Mouse (Mus musculus) ES-E14 (cell line): ENCODE measurements around the gene Klhl28.

Source experiments
- CHD2 ChIP-seq: IDR thresholded peaks from 2 replicates; pipeline ENCODE4 v1.6.1; 2014; ENCODE audit warnings: mild to moderate bottlenecking, low read depth, low read length, inconsistent platforms
- HCFC1 ChIP-seq: IDR thresholded peaks from 2 replicates; pipeline ENCODE4 v1.6.1; 2012; ENCODE audit warnings: low read length, inconsistent platforms, borderline replicate concordance; ENCODE audit not compliant: insufficient read depth
- MAFK ChIP-seq: IDR thresholded peaks from 2 replicates; pipeline ENCODE4 v1.6.1; 2014; ENCODE audit warnings: mild to moderate bottlenecking, low read depth, low read length, inconsistent platforms; ENCODE audit not compliant: insufficient read depth
- ZC3H11A ChIP-seq: IDR thresholded peaks from 2 replicates; pipeline ENCODE4 v1.6.1; 2012; ENCODE audit warnings: low read depth, mild to moderate bottlenecking, inconsistent platforms, low read length, borderline replicate concordance
- ZNF384 ChIP-seq: IDR thresholded peaks from 2 replicates; pipeline ENCODE4 v1.6.1; 2012; ENCODE audit warnings: low read depth, low read length, inconsistent platforms

DNA sequence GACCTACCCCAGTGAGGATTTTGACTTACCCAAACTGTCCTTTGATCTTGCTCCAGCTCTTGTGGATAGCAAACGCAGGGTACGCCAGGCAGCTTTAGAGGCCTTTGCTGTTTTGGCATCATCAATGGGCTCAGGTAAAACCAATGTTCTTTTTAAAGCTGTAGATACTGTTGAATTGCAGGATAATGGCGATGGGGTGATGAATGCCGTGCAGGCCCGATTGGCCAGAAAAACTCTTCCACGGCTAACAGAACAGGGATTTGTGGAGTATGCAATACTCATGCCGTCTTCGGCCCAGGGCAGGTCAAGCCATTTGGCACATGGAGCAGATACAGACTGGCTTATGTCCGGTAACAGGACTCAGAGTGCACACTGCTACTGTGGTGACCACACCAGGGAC is 2.1 kb upstream of the Klhl28 start:
- no peak for TF ChIP-seq HCFC1
- no peak for TF ChIP-seq ZNF384
- no peak for TF ChIP-seq ZC3H11A
- TF ChIP-seq MAFK: no peak
- TF ChIP-seq CHD2: no peak
